11 mouse cellular contexts compared by ENCODE assay signal in genomic region chr5:112842696-112843095, GRCm38 (mm10).
"Had no signal": no experiment of that assay in that cellular context is flagged by ENCODE, and none has a peak within 500 bp of the region (broad histone marks: within the 10 kb centered on the region; RNA-seq: fewer than 3 reads in every experiment).

No protein-coding gene starts in this region.

- H3K9ac ChIP-seq: intestine, embryonic 15.5 days; limb, embryonic 12.5 days; liver, embryonic 14.5 days had no signal

- H3K4me1 ChIP-seq: intestine, embryonic 15.5 days; limb, embryonic 12.5 days had no signal

- DNase-seq: kidney, postnatal 10 days; liver; lung, adult 2 months; lung, postnatal 36 days; thymus, postnatal 4 days had no signal

- ATAC-seq: intestine, embryonic 15.5 days; lung, postnatal 0 days had no signal

- H3K9me3 ChIP-seq: intestine, embryonic 15.5 days; limb, embryonic 12.5 days had no signal

- H3K4me2 ChIP-seq: intestine, embryonic 15.5 days; limb, embryonic 12.5 days had no signal

- H3K4me3 ChIP-seq: intestine, embryonic 15.5 days; layer of hippocampus, adult 2 months; limb, embryonic 12.5 days had no signal

- H3K27me3 ChIP-seq: intestine, embryonic 15.5 days had no signal

- H3K36me3 ChIP-seq: intestine, embryonic 15.5 days; limb, embryonic 12.5 days had no signal

- H3K27ac ChIP-seq: intestine, embryonic 15.5 days; limb, embryonic 12.5 days; liver, embryonic 14.5 days; stomach, postnatal 0 days had no signal
